Mouse (Mus musculus) layer of hippocampus, adult 11-12 months (tissue): Measurements from ENCODE around the gene Cdk5rap1.
A peak's percentile ranks its signal among the peaks of the same experiment; 100 is the strongest.

ENCODE experiments used
- DNase-seq: peaks from one replicate; pipeline ENCODE4 v3.0.0; 2022; ENCODE audit warnings: low spot score

The Cdk5rap1 gene

GRCm38 (mm10) chr2:154372842-154373500 is at the start of gene Cdk5rap1:
Gene Cdk5rap1 (minus strand): TSS chr2:154373010.
- no peak for DNase-seq

- DNase-seq = no peak
These were observed 49.4 kb upstream of the Cdk5rap1 start for GRCm38 (mm10) chr2:154422181-154422580.

GRCm38 (mm10) chr2:154420942-154421731 is 48.3 kb upstream of the Cdk5rap1 start:
- peak; percentile 53 for DNase-seq

GRCm38 (mm10) chr2:154419631-154420515 is 47.1 kb upstream of the Cdk5rap1 start:
- DNase-seq = no peak

- no peak for DNase-seq
These were observed 45.2 kb upstream of the Cdk5rap1 start for GRCm38 (mm10) chr2:154418001-154418400.

GRCm38 (mm10) chr2:154417107-154417506 is 44.3 kb upstream of the Cdk5rap1 start:
- DNase-seq = peak; percentile 76

- DNase-seq = peak; percentile 69
These were observed 39.3 kb upstream of the Cdk5rap1 start for GRCm38 (mm10) chr2:154412018-154412666.

- peak; percentile 56 for DNase-seq
These were observed 37.5 kb upstream of the Cdk5rap1 start for GRCm38 (mm10) chr2:154410355-154410754.

GRCm38 (mm10) chr2:154407643-154408445 is 35.0 kb upstream of the Cdk5rap1 start, which contains the start of gene Snta1:
Gene Snta1 (minus strand): TSS chr2:154408099.
- DNase-seq = peak; percentile 78

- DNase-seq = no peak
These were observed 34.3 kb upstream of the Cdk5rap1 start for GRCm38 (mm10) chr2:154407063-154407642.

GRCm38 (mm10) chr2:154405447-154405994 is 32.7 kb upstream of the Cdk5rap1 start:
- no peak for DNase-seq

GRCm38 (mm10) chr2:154402811-154403210 is 30.0 kb upstream of the Cdk5rap1 start:
- DNase-seq = no peak

- no peak for DNase-seq
These were observed 29.2 kb upstream of the Cdk5rap1 start for GRCm38 (mm10) chr2:154401976-154402375.

GRCm38 (mm10) chr2:154399325-154399724 is 26.5 kb upstream of the Cdk5rap1 start:
- DNase-seq = peak; percentile 50

- no peak for DNase-seq
These were observed 25.5 kb upstream of the Cdk5rap1 start for GRCm38 (mm10) chr2:154398267-154398666.

GRCm38 (mm10) chr2:154396529-154396928 is 23.7 kb upstream of the Cdk5rap1 start:
- DNase-seq = no peak

GRCm38 (mm10) chr2:154394602-154395001 is 21.8 kb upstream of the Cdk5rap1 start:
- DNase-seq = no peak

- peak; percentile 59 for DNase-seq
These were observed 17.6 kb upstream of the Cdk5rap1 start for GRCm38 (mm10) chr2:154390180-154390964.

GRCm38 (mm10) chr2:154379103-154379502 is 6.3 kb upstream of the Cdk5rap1 start:
- peak; percentile 91 for DNase-seq
